Mouse (Mus musculus) skeletal muscle tissue, adult 2 months (tissue): ENCODE results near the gene Elf1.

Source experiments
- DNase-seq: peaks from one replicate; pipeline ENCODE4 v3.0.0-alpha.2; 2012; ENCODE audit warnings: low read depth, low spot score

Elf1 gene

DNA sequence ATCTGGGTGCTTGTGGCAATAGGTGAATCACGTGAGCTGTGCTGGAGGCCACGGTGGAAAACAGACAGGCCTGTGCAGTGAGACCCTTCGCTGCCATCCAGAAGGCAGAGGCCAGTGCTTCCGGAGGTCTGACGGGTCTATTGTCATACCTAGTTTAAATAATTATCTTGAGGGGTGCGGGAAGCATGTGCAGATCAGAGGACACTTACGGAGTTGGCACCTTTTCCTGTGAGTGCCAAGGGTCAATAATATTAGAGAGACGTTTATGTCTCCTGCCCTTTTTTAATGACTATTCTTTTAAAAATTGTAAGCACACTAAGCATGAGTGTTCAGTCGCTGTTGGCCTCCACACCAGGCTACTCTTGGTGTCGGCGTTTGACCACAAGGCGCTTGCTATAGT lies 8.2 kb downstream of the Elf1 start:
- DNase-seq, result no peak

DNA sequence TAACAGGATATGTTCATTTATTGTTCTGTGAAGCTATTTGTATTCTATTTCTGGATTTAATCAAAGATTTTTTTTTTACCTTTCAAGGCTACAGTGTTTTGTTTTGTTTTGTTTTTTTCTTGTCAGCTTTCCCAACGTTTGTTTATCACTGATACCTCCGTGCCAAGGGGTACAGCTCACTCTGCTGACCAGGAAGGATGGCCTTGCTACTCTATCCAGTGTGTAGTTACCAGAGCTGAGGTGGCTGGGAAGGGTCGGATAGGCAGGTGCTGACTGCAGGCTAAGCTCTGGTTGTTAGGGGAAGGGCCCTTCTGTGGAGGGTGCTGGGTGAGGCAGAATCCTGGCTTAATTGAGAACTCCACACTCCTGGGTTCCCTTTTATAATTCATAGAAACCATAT lies 9.3 kb downstream of the Elf1 start:
- DNase-seq, result no peak

DNA sequence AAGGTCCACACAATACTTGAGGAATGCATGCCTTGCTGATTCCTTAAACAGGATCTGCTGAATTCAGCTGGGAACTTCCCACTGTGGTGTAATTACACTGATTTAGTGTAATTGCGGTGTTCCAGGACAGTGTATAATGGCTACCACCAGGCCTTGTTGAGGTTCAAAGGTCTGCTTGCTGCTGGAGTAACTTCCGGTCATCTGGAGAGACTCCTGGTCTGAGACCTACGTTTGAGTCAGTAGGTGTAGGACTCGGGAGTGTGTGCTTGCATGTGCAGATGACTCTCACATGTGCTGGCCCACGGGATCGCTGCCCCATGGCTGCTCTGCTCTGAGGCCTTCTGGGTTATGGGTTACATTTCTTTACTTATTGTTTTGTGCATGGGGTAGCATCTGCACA lies 13.4 kb downstream of the Elf1 start:
- no peak for DNase-seq

DNA sequence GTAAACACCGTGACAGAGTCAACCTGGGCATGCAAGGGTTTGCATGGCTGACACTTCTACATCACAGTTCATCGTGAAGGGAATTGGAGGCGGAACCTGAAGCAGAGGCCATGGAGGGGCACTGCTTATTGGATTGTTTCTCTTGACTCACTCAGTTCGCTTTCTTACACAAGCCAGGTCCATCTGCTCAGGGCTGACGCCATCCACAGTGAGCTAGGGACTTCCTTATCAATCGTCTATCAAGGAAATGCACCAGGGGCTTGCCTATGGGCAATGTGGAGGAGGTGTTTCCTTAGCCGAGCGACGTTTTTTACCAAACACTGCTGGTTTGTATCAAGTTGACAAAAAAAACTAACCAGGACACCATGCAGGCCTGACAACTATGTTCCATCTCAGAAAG lies 18.3 kb downstream of the Elf1 start:
- DNase-seq, result no peak

DNA sequence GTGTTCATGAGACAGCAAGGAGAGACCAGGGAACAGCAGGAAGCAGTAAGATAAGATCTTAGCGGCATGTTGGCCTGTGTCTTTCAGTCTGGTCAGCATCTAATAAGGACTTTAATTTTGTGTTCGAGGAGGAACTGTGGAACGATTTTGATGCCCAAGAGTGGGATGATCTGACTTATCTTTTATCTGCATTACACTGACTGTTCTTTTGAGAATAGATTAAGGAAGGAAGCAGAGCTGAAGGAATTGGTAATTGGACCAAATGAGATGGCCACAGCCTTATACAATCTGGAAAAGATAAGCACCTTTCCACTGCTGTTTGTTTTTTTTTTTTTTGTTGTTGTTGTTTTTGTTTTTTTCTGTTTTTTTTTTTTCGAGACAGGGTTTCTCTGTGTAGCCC lies 19.8 kb downstream of the Elf1 start:
- no peak for DNase-seq

DNA sequence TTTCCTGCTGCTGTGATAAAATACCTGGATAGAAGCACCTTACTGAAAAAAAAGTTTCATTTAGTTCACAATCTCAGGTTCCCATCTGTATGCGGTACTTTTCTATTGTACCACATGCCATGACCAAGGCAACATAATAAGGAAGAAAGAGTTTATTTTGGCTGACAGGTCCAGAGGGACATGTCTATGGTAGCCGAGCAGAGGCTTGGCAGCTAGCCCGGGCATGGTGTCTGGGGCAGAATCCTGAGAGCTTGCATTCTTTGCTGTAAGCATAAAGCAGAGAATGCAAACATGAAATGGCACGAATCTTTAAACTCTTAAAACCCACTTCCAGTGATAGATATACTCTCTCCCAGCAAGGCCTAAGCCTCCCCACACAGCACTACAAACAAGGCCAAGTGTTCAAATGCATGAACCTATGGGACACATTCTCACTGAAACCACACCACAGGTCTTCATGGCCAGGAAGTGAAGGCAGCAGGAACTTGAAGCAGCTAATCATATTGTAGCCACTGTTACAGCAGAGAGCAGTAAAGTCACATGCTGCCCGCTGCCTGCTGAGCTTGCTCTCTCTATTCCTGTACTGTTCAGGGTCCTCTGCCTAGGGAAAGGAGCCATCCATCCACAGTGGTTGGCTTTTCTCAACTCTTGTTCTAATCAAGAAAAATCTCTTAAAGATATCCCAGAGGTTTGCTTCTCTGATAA lies 22.5 kb downstream of the Elf1 start:
- no peak for DNase-seq

DNA sequence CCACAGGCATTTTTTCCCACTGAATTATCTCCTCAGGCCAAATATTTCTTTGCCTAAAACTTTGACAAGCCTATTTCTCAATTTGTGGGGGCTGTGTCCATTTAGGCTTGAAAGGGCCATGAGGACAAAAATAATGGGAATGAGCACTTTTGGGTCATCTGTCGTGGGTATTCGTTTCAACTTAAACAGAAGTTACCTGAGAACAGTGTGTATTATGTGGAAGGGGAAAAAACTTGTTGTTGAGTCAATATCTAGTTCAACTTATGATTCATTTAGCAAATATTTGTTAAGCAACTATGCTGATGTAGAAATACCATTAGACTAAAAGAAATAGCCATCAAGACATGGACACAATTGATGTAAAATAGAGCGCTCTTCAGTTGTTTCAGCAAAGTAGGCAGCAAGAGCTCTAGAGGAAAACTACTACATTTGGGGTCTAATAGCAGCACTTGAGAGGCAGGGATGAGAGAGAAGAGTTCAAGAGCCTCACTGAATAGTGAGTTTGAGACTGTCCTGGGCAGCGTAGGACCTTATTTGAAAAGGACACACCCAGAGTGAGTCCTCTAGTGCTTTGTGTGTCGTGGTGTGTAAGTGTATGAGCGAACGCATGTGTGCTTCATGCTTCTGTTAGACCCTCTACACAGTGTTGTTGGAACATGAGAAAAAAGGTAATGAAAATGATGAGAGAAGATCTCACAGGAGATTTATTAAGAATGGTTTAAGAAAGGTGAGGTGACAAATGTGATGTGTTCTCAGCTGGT lies 23.4 kb downstream of the Elf1 start:
- no peak for DNase-seq

DNA sequence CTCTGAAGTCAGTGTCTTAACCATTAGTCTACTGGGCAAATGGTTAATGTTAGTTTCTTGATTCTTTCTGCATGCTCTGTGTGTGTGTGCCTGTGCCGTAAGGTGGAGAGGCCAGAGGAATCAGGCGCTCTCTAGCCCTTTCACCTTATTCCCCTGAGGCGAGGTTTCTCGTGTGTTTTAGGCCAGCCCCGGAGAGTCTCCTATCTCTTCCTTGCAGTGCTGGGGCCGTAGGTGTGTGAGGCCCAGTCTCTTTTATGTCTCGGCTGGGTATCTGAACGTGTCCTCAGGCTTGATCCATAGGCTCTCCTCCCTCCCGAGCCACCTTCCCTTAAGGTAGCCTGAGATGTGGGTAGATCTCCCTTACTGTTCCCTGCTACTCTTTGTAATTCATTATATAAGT lies 25.2 kb downstream of the Elf1 start:
- no peak for DNase-seq

DNA sequence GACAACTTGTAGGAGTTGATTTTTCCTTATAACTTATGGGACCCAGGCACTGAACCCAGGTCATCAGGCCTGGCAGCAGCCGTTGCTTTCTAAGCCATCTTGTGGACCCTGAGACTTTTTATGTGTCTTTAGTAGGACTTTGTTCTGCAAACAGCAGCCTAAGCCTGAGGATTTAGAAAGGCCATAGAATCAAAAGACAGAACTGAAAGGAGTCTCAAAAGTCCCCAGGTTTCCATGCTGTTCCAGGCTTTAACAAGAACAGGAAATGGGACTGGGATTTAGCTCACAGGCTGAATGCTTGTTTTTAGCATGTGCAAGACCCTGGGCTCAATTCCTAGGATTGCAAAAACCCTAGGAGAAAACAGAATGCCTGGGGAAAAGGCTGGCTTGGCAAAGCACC lies 26.9 kb downstream of the Elf1 start:
- DNase-seq, result no peak

DNA sequence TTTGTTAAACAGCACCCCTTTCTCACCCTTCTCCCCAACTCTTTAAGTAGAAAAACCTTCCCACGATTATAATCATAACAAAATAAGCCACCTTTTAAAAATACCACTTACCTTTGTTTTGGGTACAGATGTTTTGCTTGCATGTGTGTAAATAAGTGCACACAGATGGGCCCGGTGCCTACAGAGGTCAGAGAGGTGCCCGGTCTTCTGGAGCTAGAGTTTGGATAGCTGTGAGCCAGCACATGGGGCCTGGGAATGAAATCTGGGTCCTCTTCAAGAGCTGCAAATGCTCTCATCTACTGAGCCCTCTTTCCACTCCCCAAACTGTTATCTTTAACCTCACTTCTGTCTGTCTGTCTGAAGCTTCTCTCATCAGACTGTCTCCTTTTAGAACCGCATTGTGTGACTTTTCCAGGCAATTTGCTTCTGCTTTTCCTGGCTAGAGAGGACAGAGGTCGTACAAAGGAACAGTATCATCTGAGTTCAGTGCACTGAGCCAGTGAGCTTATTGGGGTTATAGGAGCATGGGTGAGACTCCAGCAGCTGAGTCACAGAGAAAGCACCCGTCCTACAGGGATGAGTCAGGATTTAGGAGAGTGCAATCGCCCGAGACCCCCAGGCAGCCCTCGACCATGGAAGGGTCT lies 27.8 kb downstream of the Elf1 start:
- no peak for DNase-seq

DNA sequence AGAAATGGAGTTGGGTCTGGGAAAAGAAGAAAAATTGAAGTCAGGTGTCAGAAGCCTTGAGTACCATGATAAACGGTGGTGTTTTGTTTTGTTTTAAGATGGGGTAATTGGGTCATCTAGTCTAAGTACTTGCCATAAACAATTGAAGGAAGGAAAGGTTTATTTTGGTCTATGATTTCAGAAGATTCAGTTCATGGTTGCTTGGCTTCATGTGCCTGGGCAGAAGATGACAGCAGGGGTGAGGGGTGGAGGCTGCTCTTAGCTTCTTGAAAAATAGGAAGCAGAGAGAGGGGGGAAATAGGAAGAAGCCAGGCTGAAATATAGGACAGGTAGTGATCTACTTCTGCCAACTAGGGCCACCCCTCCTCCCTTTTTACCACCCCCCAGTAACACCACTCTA lies 30.5 kb downstream of the Elf1 start:
- no peak for DNase-seq

DNA sequence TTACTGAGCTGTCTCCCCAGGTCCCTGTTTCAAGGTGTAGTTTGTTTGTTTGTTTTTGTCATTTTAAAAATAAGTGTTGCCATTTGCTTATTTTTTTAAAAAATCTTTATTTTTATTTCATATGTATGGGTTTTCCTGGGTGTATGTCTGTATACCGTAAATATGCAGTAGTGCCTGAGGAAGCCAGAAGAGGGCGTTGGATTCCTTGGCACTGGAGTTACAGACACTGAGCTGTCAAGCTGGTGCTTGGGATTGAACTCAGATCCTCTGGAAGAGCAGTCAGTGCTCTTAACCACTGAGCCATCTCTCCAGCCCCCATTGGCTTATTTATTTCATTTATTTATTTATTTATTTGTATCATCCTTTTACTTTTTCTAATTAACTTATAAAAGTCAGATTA lies 33.0 kb downstream of the Elf1 start:
- DNase-seq, result no peak

DNA sequence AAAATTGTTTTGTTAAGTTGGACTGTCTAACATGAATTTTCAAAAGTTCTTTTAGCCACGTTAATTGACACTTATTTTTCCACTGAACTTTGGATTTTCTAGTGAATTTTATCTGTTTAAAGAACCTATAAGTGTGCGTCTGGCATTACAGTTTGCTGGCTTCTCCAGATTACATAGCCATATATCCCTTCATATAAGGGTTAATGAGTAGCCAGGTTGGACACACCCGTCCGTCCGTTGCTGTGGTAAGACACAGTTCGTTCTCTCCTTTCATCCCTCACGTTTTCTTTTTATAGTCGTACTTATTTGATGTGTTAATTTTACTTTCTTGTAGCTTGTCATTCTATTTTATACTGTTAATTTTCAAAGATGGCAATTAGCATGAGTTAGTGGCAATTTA lies 34.1 kb downstream of the Elf1 start:
- DNase-seq, result no peak

DNA sequence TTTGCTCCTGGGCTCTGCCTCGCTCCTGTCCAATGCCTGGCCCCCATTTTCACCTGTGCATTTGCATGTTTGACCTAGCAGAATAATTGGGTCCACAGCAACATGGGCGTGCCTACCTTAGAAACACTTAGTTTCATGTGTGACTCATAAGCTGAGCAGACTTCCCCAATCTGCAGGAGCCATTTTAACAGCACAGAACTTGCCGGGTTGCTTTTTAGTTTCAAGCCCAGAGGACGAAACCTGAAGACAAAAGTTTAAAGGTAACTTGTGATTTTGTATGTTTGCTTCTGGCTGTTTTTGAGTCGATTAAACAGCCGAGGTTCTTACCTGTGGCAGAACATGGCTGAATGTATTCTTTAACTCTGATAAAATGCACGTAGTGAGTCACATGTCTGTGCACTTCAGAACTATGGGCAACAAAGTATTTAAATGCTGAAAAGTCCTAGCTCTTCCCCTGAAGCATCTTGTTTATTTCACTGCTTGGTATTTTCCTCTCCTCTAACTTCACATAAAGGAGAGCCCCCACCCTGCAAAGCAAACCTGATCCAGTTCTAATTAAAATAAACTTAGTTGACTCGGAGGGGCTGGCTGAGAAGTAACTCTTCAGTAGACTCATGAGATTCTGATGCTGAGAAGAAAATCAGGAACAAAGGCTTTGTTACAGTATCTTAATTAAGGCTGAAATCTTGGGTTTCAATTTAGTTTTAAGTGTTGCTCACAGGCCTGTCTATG lies 34.7 kb downstream of the Elf1 start:
- no peak for DNase-seq

DNA sequence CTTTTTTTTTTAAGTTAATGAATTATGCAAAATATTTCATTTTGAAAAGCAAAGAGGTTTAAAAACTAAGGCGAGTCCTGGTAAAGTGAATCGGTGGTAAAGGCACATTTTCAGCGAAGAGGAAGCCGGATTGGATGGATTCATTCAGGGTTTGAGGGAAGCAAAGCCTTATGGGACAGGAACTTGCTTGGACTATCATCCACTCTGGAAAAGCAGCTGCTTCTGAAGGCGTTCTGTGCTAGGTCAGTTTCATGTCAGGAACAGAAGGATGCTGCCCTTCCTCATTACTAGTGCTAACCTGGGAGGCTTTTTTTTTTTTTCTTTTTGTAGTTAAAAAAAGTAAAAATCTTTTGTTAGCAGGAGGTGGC lies 35.2 kb downstream of the Elf1 start:
- DNase-seq, result no peak

DNA sequence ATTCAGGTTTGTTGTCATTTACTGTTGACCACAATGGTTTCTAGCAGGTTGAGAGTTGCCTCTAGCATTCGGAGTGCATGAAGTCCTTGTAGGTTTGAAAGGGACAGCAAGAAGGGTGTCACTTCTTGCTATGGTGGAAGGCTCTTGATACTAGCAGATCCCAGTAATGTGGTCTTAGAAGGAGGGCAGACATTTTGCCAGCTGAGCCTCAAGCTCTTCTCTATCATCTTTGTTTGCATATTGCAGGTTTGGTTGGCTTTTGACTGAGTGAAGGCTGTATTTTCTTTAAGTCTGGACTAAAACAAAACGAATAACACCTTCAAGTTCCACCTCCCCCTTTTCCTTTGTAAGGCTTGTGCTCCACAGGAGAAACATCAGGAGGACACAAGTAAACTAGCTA lies 35.8 kb downstream of the Elf1 start:
- DNase-seq, result no peak

DNA sequence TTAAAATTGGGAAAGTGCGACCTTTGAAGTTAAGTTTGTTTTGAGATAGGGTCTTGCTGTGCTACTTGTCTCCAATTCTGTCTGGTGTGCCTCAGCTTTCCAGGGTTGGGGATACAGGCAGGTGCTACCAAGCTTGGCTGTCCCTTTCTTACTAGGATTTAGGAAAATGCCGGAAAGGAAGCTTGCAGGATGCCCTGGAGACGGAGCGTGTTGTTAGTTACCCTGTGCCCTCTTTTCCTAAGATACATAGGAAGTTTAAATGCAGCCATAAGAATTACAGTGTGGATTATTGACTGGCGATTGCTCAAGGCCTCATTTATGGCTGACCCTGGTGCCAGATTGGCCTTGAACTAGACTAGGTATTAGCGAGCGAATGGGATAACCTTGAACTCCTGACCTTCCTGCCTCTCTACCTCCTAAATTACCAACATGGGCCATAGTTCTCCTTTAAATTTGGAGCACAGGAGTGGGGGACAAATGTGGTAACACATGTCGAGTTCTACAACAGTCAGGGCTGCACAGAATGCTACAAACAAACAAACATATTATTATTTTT lies 36.3 kb downstream of the Elf1 start:
- no peak for DNase-seq

DNA sequence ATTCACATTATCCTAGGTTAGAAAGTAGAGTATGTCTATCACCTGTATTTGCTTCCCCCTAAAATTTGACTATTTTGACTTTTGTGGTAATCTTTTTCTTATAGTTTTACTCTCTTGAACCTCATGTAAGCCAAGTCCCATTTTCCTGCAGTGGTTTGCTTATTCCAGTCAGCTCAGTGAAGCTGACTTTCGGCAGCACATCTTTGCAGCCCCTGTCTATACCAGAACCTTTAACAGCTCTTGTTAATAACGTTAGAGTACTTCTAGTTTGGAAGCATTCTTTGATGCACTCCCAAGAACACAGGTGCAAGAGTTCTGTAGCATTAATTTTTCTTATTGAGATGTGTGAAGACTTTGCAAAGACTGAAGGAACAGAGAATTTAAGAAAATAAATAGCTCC lies 37.1 kb downstream of the Elf1 start:
- no peak for DNase-seq

DNA sequence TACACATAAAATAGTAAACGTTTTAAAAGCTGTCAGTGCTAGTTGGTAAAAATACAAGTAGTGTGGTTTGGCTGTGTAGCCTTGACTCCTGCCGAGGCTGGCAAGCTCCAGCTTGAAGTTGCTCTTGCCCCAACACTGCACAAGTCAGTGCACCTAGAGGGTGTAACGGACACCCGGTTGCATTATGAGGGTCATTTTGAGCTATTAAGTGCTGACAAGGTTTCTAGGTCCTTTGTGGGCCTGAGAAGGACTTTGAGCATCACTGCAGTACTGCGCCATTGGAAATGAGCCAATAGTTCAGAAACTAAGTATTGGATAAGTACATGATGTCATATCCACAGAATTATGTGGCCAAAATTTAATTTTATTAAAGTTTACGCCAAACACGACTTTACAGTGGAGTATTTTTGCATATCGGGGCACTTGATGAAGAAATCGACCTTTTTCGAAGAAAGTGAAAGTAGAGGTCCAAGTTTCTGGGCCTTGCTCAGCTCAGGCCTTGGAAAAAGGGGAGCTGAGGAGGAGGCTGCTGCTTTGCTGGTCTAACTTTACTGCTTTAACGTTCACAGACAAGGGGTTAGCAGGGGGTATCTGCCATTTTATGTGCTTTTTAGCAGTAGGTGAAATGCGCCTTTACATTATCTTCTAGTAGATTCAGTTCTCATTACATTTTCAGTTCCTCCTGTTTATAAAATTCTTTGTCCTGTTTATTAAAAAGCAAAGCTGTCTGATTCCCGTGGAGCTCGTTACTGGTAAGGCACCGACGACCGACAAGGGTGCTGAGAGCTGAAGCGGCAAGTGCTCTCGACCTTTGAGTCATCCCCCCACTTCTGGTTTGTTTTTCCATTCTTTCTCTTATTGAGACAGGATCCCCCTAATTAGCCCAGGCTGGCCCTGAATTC lies 38.0 kb downstream of the Elf1 start:
- DNase-seq, result no peak

DNA sequence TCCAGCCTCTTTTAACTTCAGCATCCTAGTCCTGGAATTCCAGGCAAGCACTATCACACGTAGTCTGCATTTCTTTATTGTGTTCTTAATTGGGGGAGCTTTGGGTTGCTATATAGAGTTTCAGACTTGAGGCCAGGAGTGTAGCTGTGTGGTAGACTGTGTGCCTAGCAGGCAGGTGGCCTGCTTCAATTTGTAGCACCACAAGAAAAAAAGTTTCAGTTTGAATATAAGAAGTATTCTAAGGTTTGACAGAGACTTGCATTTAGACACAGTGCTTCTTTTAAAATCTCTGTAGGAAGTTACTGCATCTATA lies 38.6 kb downstream of the Elf1 start:
- DNase-seq, result no peak

DNA sequence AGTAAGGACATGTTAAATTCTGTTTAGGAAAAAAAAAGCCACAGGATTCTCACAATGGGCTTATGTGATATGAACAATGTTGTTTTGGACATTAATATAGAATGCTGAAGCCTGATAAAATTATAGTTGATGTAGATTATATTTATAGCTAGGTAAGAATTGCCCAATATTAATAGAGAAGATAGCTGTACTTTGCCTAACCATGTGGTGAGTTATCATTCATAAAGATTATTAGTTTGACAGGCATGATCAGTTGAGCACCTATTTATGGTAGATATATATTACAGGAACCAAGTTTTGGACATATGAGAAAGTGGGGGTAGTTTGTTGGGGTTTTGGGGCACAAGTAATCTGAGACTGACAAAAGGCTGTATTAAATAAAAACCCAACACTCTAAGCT lies 39.6 kb downstream of the Elf1 start:
- DNase-seq, result no peak
